Mouse (Mus musculus): ENCODE data around the gene Litaf.

- TF ChIP-seq CTCF (IDR thresholded peaks at IDR 0.05; ENCODE audit: control insufficient read depth, insufficient read depth, insufficient replicate concordance, low read depth, low read length) (no peak), POLR2A (IDR thresholded peaks at IDR 0.05; ENCODE audit: control insufficient read depth, low read depth, low read length) (no peak)
Observed at GRCm38 (mm10) chr16:10915066-10915465, 150.9 kb downstream of the Litaf start.

All from testis, adult 2 months (tissue).